Mouse (Mus musculus) testis, postnatal 14 days (tissue): ENCODE results near the gene Mrps27.
A peak's percentile ranks its signal among the peaks of the same experiment; 100 is the strongest.

Source experiments
- DNase-seq: peaks from one replicate; pipeline ENCODE4 v3.0.0; 2021; ENCODE audit warnings: low spot score

The Mrps27 gene

GRCm38 (mm10) chr13:99351596-99351995 is 7.0 kb downstream of the Mrps27 start:
- no peak for DNase-seq

GRCm38 (mm10) chr13:99352758-99353489 is 8.3 kb downstream of the Mrps27 start:
- DNase-seq, result peak; percentile 94

- no peak for DNase-seq
These were observed 8.9 kb downstream of the Mrps27 start for GRCm38 (mm10) chr13:99353490-99353851.

- no peak for DNase-seq
These were observed 10.5 kb downstream of the Mrps27 start for GRCm38 (mm10) chr13:99355072-99355471.

GRCm38 (mm10) chr13:99355861-99356260 is 11.3 kb downstream of the Mrps27 start:
- no peak for DNase-seq

- DNase-seq, result no peak
These were observed 12.1 kb downstream of the Mrps27 start for GRCm38 (mm10) chr13:99356428-99357265.

- DNase-seq, result no peak
These were observed 14.3 kb downstream of the Mrps27 start for GRCm38 (mm10) chr13:99358921-99359320.

GRCm38 (mm10) chr13:99363866-99364265 is 19.3 kb downstream of the Mrps27 start:
- no peak for DNase-seq

GRCm38 (mm10) chr13:99366422-99367175 is 22.0 kb downstream of the Mrps27 start:
- DNase-seq, result no peak

- no peak for DNase-seq
These were observed 23.1 kb downstream of the Mrps27 start for GRCm38 (mm10) chr13:99367554-99368174.

- DNase-seq, result no peak
These were observed 24.5 kb downstream of the Mrps27 start for GRCm38 (mm10) chr13:99369103-99369502.

GRCm38 (mm10) chr13:99371285-99371684 is 26.7 kb downstream of the Mrps27 start:
- no peak for DNase-seq

- no peak for DNase-seq
These were observed 29.1 kb downstream of the Mrps27 start for GRCm38 (mm10) chr13:99373684-99374083.

GRCm38 (mm10) chr13:99374191-99374590 is 29.6 kb downstream of the Mrps27 start:
- DNase-seq, result no peak

GRCm38 (mm10) chr13:99375550-99375949 is 31.0 kb downstream of the Mrps27 start:
- DNase-seq, result peak; percentile 53

- no peak for DNase-seq
These were observed 32.5 kb downstream of the Mrps27 start for GRCm38 (mm10) chr13:99377055-99377454.

- DNase-seq, result no peak
These were observed 33.6 kb downstream of the Mrps27 start for GRCm38 (mm10) chr13:99378223-99378622.

- DNase-seq, result no peak
These were observed 37.8 kb downstream of the Mrps27 start for GRCm38 (mm10) chr13:99382373-99382772.

- no peak for DNase-seq
These were observed 40.1 kb downstream of the Mrps27 start for GRCm38 (mm10) chr13:99384555-99385203.

GRCm38 (mm10) chr13:99385911-99386310 is 41.3 kb downstream of the Mrps27 start:
- no peak for DNase-seq

GRCm38 (mm10) chr13:99386341-99386740 is 41.8 kb downstream of the Mrps27 start:
- DNase-seq, result no peak
